Mouse (Mus musculus) MEL (cell line): Measurements from ENCODE around the gene Gm12569.

ENCODE experiments used
- CHD2 ChIP-seq: IDR thresholded peaks from 2 replicates; pipeline ENCODE4 v1.6.1; 2011; ENCODE audit warnings: low read length, improper control_type of control experiment
- CTCF ChIP-seq, 3 experiments: IDR thresholded peaks in 2 of 3; conservative IDR thresholded peaks in 1 of 3; 2 replicates each; pipeline ENCODE4 v1.5.1; 2011 to 2012; ENCODE audit warnings: low read length in 3 of 3, low read depth in 2 of 3, mild to moderate bottlenecking in 2 of 3, improper control_type of control experiment in 1 of 3, inconsistent platforms in 1 of 3, mixed read lengths in 1 of 3, moderate library complexity in 1 of 3; ENCODE audit not compliant: control insufficient read depth in 1 of 3, insufficient read depth in 1 of 3, poor library complexity in 1 of 3, severe bottlenecking in 1 of 3
- RCOR1 ChIP-seq: IDR thresholded peaks from 2 replicates; pipeline ENCODE4 v1.6.1; 2012; ENCODE audit warnings: low read depth, mild to moderate bottlenecking, inconsistent platforms, low read length, improper control_type of control experiment
- SMC3 ChIP-seq: IDR thresholded peaks from 2 replicates; pipeline ENCODE4 v1.6.1; 2011; ENCODE audit warnings: low read depth, low read length, improper control_type of control experiment
- TAL1 ChIP-seq: IDR thresholded peaks from 2 replicates; pipeline ENCODE4 v1.6.1; 2012; ENCODE audit warnings: mild to moderate bottlenecking, inconsistent platforms, low read length, moderate library complexity, mixed read lengths
- TBP ChIP-seq: IDR thresholded peaks from 2 replicates; pipeline ENCODE4 v1.8.0; 2011; ENCODE audit warnings: low read depth, low read length, improper control_type of control experiment
- TCF12 ChIP-seq: IDR thresholded peaks from 2 replicates; pipeline ENCODE4 v1.6.1; 2014; ENCODE audit warnings: low read depth, mild to moderate bottlenecking, inconsistent platforms, low read length, improper control_type of control experiment, moderate library complexity
- ZC3H11A ChIP-seq: IDR thresholded peaks from 2 replicates; pipeline ENCODE4 v1.6.1; 2012; ENCODE audit warnings: low read depth, mild to moderate bottlenecking, inconsistent platforms, low read length, improper control_type of control experiment

DNA sequence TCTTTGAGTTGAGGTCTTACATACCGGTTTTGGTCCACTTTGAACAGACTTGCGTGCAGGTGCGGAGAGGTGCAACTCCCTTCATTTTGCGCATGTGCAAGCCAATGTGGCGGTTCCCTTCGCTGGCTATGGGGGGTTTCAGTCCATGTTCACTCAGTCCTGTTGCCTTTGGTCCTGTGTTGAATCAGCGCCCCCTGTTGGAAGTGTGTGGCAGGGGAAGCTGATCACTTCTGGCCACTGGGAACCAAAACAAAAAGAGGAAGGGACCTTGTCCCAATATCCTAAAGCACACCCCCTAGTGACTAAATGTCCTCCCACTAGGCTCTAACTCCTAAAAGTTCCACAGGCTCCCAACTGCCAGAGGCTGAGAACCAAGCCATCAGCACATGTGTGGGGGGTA is 6.3 kb upstream of the Gm12569 start:
- TF ChIP-seq CHD2 (no peak), CTCF (IDR thresholded peaks at IDR 0.05 in 2 of 3, conservative IDR thresholded peaks at IDR 0.05 in 1 of 3; ENCODE audit: control insufficient read depth in 1 of 3, insufficient read depth in 1 of 3, low read depth in 2 of 3, low read length in 3 of 3, poor library complexity in 1 of 3, severe bottlenecking in 1 of 3) (peak in 1 of 3 experiments; percentile 1; a peak in 1 of 6 replicates), TAL1 (no peak), TCF12 (no peak), TBP (no peak), SMC3 (no peak), ZC3H11A (no peak), RCOR1 (no peak)
